Mouse (Mus musculus): ENCODE measurements around the gene Cip2a.

Gene Cip2a

GRCm38 (mm10) chr16:48993559-48994342 lies at the start of gene Cip2a, which contains the start of gene Dzip3:
Gene Cip2a, plus strand, starts transcription at chr16:48994185.
Gene Dzip3, minus strand, starts transcription at chr16:48994165.
- in situ Hi-C loops (cut with MboI, MseI) = loop anchor here (10.0 kb wide), 1 partner anchor 501 kb away; no protein-coding TSS in a partner anchor

GRCm38 (mm10) chr16:48972996-48973395 lies 21.0 kb upstream of the Cip2a start:
- in situ Hi-C loops (cut with MboI, MseI) = no loop called here

DNA sequence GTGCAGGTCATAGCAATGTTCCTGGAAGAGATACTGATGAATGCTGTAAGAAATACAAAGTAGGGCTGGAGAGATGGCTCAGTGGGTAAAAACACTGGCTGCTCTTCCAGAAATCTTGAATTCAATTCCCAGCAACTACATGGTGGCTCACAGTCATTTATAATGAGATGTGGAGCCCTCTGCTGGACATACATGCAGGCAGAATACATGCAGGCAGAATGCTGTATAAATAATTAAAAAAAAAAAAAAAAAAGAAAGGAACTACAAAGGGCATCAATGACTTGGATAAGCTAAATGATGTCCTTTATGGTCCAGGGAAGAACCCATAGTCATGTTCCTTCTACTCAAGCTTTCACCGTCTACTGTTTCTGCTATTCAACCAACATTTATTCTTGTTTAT lies 20.4 kb upstream of the Cip2a start:
- in situ Hi-C loops (cut with MboI, MseI) = no loop called here

- in situ Hi-C loops (cut with MboI, MseI) = no loop called here
These were observed 14.0 kb upstream of the Cip2a start for GRCm38 (mm10) chr16:48979965-48980364.

DNA sequence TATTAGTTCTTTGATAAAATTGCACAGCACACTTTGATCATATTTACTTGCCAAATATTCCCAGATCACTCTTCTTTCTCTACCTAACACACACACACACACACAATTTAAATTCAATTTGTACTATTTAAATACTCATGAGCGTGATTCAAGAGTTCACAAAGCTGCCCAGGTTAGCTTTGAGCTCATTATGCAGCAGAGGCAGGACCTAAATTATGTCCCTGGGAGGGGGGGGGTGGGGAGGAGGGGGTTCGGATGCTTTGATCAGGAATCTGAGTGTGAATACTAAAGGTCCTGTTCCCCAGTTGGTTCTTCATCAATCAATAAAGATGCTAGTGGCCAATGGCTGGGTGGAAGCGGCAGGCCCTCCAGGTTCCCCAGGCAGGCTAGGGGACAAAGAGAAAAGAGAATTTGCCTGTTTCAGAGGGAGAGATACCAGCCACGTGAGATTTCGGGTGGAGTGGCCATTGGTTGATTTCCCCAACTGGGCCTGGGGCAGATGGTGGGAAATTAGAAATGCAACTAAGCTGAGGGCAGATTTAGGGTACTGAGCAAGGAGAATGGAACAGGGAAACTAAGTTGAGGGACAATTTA lies 8.9 kb upstream of the Cip2a start:
- in situ Hi-C loops (cut with MboI, MseI) = no loop called here

- in situ Hi-C loops (cut with MboI, MseI) = loop anchor here (10.0 kb wide), 1 partner anchor 505 kb away; no protein-coding TSS in a partner anchor
These were observed 4.3 kb upstream of the Cip2a start for GRCm38 (mm10) chr16:48989700-48990099.

GRCm38 (mm10) chr16:48992437-48993230 lies 1.4 kb upstream of the Cip2a start:
- in situ Hi-C loops (cut with MboI, MseI) = loop anchor here (10.0 kb wide), 1 partner anchor 502 kb away; no protein-coding TSS in a partner anchor

- in situ Hi-C loops (cut with MboI, MseI) = loop anchor here (10.0 kb wide), 1 partner anchor 502 kb away; no protein-coding TSS in a partner anchor
These were observed 790 bp upstream of the Cip2a start for GRCm38 (mm10) chr16:48993231-48993558.

GRCm38 (mm10) chr16:48994343-48994693 lies 333 bp downstream of the Cip2a start:
- in situ Hi-C loops (cut with MboI, MseI) = loop anchor here (10.0 kb wide), 1 partner anchor 500 kb away; no protein-coding TSS in a partner anchor

DNA sequence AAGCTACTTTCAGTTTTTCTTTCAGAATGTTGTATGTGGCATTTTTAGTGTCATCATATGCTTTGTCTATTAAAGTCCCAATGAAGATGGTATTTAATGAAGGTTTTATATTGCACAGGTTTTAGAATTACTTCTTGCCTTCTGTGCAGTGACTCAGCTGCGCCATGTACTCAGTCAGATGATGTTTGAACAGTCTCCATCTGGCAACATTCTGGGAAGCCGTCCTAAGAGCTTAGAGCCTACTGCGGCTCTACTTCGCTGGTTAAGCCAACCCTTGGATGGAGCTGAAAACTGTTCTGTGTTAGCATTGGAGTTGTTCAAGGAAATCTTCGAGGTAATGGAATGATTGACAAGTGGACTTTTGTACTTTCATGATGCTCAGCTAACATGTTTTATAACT lies 10.2 kb downstream of the Cip2a start:
- in situ Hi-C loops (cut with MboI, MseI) = loop anchor here (25.0 kb wide), 1 partner anchor 883 kb away; no protein-coding TSS in a partner anchor

DNA sequence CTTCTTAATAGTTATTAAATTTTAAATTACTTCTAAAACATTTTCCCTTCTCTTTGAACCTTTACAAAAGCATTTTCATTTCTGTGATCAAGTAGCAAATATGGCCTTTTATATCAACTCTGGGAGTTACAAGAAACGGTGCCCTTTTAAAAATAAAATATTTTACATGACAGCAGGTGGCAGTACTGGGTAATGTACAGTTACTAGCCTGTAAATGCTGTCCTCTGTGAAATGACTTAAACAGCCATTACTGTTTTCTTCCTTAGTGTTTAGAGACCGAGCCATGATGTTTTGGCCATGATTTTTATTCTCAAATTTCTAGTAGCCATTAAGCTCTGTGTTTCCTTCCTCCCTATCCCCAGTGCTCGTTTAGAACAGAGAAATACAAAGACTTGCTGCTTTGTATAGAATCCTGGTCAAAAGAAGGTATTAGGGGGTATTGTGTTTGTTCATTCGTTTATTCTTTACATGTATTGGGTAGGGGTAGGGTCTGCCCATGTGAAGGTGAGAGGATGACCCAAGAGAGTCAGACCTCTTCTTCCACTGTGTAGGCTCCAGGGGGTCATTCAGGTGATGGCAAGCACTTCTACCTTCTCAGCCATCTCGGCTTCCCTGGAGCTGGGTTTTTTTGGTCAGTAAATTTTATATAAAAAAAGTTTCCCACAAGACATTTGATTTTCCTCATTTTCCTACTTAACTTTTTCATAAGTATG lies 22.8 kb downstream of the Cip2a start:
- in situ Hi-C loops (cut with MboI, MseI) = loop anchor here (25.0 kb wide), 1 partner anchor 871 kb away; no protein-coding TSS in a partner anchor

GRCm38 (mm10) chr16:49035852-49036251 lies 41.9 kb downstream of the Cip2a start:
- in situ Hi-C loops (cut with MboI, MseI) = no loop called here

DNA sequence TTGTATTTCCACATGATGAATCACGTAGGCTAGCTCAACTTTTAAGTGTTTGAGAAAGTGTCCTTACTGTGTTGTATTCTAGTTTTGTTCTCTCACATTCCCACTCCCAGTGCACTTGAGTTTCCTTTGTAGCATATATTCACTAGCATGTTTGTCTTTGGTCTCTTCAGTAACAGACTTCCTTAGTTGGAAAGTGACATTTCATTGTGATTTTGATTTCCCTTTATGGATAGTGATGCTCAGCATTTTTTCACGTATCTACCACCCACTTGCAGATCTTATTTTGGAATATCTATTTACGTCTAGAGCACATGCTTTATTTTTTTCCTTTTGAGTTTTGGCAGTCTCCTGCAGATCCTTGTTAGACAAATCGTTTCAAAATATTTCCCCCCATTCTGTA lies 43.8 kb downstream of the Cip2a start:
- in situ Hi-C loops (cut with MboI, MseI) = no loop called here

DNA sequence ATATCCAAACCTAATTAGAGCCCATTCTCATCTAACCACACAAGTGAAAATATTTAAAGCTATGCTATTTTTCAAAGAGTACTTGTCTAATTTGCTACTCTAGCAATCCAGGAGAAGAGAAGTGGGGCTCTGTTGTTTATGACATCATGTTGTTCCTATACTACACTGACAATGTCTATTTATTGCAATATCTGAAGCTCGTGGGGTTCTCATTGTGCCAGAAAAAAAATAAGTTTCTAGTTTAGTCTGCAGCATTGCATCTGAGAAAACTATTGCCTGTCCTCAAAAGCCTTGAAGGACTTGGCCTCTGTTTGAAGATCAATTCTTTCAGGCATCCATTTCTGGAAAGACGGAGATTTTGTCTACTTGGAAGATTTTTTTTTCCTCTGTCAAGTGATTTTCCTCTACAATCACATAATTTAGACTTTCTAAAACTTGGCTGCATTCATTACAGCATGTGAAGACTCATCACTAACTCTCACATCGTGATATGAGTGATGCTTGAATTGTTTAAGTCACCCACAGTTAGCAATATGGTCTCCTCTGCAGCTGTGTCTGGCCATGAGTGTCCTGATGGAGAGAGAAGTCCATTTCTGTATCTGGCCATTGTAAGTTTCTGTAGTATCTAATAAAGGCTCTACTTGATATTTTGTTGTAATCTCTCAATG lies 46.7 kb downstream of the Cip2a start:
- in situ Hi-C loops (cut with MboI, MseI) = no loop called here

GRCm38 (mm10) chr16:49049214-49049613 lies 55.2 kb downstream of the Cip2a start:
- in situ Hi-C loops (cut with MboI, MseI) = no loop called here

DNA sequence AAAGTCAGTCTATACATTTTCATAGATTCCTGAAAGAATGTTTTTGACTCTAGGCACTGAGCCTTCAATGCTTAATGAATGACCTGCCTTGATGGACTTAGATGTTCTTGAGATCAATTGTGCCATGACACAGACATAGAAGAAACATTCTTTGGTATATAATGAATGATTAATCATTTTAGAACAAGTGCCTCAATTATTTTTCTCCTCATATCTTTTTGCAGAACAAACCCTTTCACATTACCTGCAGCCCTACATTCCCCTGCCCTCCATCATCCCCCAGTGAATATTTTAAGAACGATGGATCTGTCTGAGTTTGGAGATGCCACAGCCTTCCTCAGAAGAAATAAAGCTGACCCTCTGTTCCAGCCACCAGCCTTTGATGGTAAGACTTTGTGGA lies 63.2 kb downstream of the Cip2a start, which contains the start of gene Myh15:
TSS of gene Myh15 (plus strand) at position 301 of the 400 bp plus-strand sequence.
- in situ Hi-C loops (cut with MboI, MseI) = no loop called here

Data from regulatory T cell (primary cell).